ENCODE assay signal across 21 mouse cellular contexts in genomic region chr5:54049145-54049733, GRCm38 (mm10). TPM values are rescaled to one million over a fixed set of nuclear protein-coding genes. Genes with fewer than 3 reads are reported as not detected.
DNase-seq lines count a peak whose midpoint lies in the region; ATAC-seq and TF ChIP-seq lines count a peak whose summit lies in the region.
"Had no signal": no experiment of that assay in that cellular context is flagged by ENCODE, and none has a peak within 500 bp of the region (broad histone marks: within the 10 kb centered on the region; RNA-seq: fewer than 3 reads in every experiment).

No protein-coding gene starts in this region.

- no peaks in the 10 kb centered on the region for H3K9me3 ChIP-seq in intestine, embryonic 14.5 days (ENCODE audit: control insufficient read depth, low read length)
- no peaks in the 10 kb centered on the region for H3K9me3 ChIP-seq in intestine, postnatal 0 days (ENCODE audit: control insufficient read depth)
- no peaks in the 10 kb centered on the region for H3K9me3 ChIP-seq in limb, embryonic 14.5 days (ENCODE audit: control insufficient read depth, low read length)
- H3K9me3 ChIP-seq: forebrain, embryonic 12.5 days; heart, embryonic 13.5 days; midbrain, embryonic 10.5 days; neural tube, embryonic 12.5 days; stomach, embryonic 15.5 days had no signal

- no peak for TF ChIP-seq POLR2A in limb, embryonic 14.5 days (IDR thresholded peaks at IDR 0.05; ENCODE audit: borderline replicate concordance, extremely low read depth, insufficient read depth, insufficient read length)

- H3K36me3 ChIP-seq in intestine, embryonic 14.5 days (ENCODE audit: control insufficient read depth, insufficient read depth, low read length), result 0 out of 2 replicates have a peak, but pooled peaks cover under 1% of the 10 kb centered on the region
- H3K36me3 ChIP-seq in intestine, postnatal 0 days (ENCODE audit: control insufficient read depth, insufficient read depth), result no peaks in the 10 kb centered on the region
- H3K36me3 ChIP-seq in limb, embryonic 14.5 days (ENCODE audit: control insufficient read depth, insufficient read depth, low read length), result peaks cover 3% of the 10 kb centered on the region; the same call in 1 of the 2 replicates
- H3K36me3 ChIP-seq: forebrain, embryonic 12.5 days; midbrain, embryonic 10.5 days; neural tube, embryonic 12.5 days; stomach, embryonic 15.5 days had no signal

- no peak overlapping the region for H3K4me2 ChIP-seq in intestine, embryonic 14.5 days (ENCODE audit: low read length)
- H3K4me2 ChIP-seq in intestine, postnatal 0 days (replicated peaks; ENCODE audit: low read depth), result no peak overlapping the region
- no peak overlapping the region for H3K4me2 ChIP-seq in limb, embryonic 14.5 days (replicated peaks; ENCODE audit: low read depth, low read length, severe bottlenecking)
- H3K4me2 ChIP-seq: forebrain, embryonic 12.5 days; heart, embryonic 13.5 days; hindbrain, embryonic 14.5 days; neural tube, embryonic 12.5 days; stomach, embryonic 15.5 days had no signal

- peaks cover 14% of the 10 kb centered on the region for H3K4me1 ChIP-seq in intestine, embryonic 14.5 days (replicated peaks; ENCODE audit: control insufficient read depth, insufficient read depth, low read length)
- no peaks in the 10 kb centered on the region for H3K4me1 ChIP-seq in intestine, postnatal 0 days (replicated peaks; ENCODE audit: control insufficient read depth, insufficient read depth, low read length)
- no peaks in the 10 kb centered on the region for H3K4me1 ChIP-seq in limb, embryonic 14.5 days (ENCODE audit: control insufficient read depth, insufficient read depth, low read length)

- no peaks in the 10 kb centered on the region for H3K27me3 ChIP-seq in intestine, embryonic 14.5 days (replicated peaks; ENCODE audit: control insufficient read depth, insufficient read depth, low read length)
- no peaks in the 10 kb centered on the region for H3K27me3 ChIP-seq in intestine, postnatal 0 days (replicated peaks; ENCODE audit: control insufficient read depth, insufficient read depth, low read length)
- no peaks in the 10 kb centered on the region for H3K27me3 ChIP-seq in limb, embryonic 14.5 days (ENCODE audit: control insufficient read depth, insufficient read depth, low read length)
- H3K27me3 ChIP-seq: forebrain, embryonic 12.5 days; heart, embryonic 13.5 days; neural tube, embryonic 12.5 days; stomach, embryonic 15.5 days had no signal

- H3K9ac ChIP-seq in intestine, embryonic 14.5 days (ENCODE audit: low read length), result no peak overlapping the region
- no peak overlapping the region for H3K9ac ChIP-seq in intestine, postnatal 0 days (ENCODE audit: low read depth, low read length)
- no peak overlapping the region for H3K9ac ChIP-seq in limb, embryonic 14.5 days (ENCODE audit: low read depth, low read length, severe bottlenecking)
- H3K9ac ChIP-seq: forebrain, embryonic 12.5 days; heart, embryonic 13.5 days; hindbrain, embryonic 14.5 days; neural tube, embryonic 12.5 days; stomach, embryonic 15.5 days had no signal

- no peak for TF ChIP-seq CTCF in intestine, postnatal 0 days (IDR thresholded peaks at IDR 0.05; ENCODE audit: low read depth)

- no peak overlapping the region for H3K4me3 ChIP-seq in intestine, embryonic 14.5 days (ENCODE audit: low read depth, low read length)
- H3K4me3 ChIP-seq in intestine, postnatal 0 days (ENCODE audit: low read depth, low read length), result no peak overlapping the region
- H3K4me3 ChIP-seq in limb, embryonic 14.5 days (replicated peaks; ENCODE audit: low read length), result no peak overlapping the region
- H3K4me3 ChIP-seq: forebrain, embryonic 12.5 days; heart, embryonic 13.5 days; midbrain, embryonic 10.5 days; neural tube, embryonic 12.5 days; stomach, embryonic 15.5 days had no signal

- WGBS in intestine, embryonic 14.5 days, result 23% methylated on average over 4 of the region's 4 CpGs
- WGBS in intestine, postnatal 0 days, result 53% methylated on average over 4 of the region's 4 CpGs
- WGBS in limb, embryonic 14.5 days, result 41% methylated on average over 4 of the region's 4 CpGs

- intact Hi-C loops in left cerebral cortex, postnatal 4 days (cut with DNase I), result no loop called here

- no peak overlapping the region; the same call in 1 of the 2 replicates for H3K27ac ChIP-seq in intestine, embryonic 14.5 days (ENCODE audit: low read depth)
- no peak overlapping the region for H3K27ac ChIP-seq in intestine, postnatal 0 days (ENCODE audit: low read depth, low read length)
- H3K27ac ChIP-seq in limb, embryonic 14.5 days (replicated peaks; ENCODE audit: low read depth, low read length), result no peak overlapping the region
- H3K27ac ChIP-seq: forebrain, embryonic 12.5 days; heart, embryonic 13.5 days; hindbrain, embryonic 14.5 days; midbrain, embryonic 10.5 days; neural tube, embryonic 12.5 days; stomach, embryonic 15.5 days had no signal

- DNase-seq in intestine, embryonic 14.5 days (ENCODE audit: low spot score), result peak; percentile 59
- DNase-seq in MN1 (ENCODE audit: low spot score), result peak; percentile 27
- peak; percentile 34 for DNase-seq in embryo, embryonic 11 days
- DNase-seq in limb, embryonic 14.5 days (ENCODE audit: low spot score), result peak; percentile 50
- no peak for DNase-seq in cerebellum, adult 9-11 months
- no peak for DNase-seq in left cerebral cortex, postnatal 4 days
- DNase-seq: cerebellum, adult 8-10 months; gastrocnemius, postnatal 10 days; heart, adult 18-20 months; kidney, adult 8-10 months; kidney, postnatal 4 days; lung, adult 2 months; lung, postnatal 4 days; thymus, adult 18-20 months had no signal

- ATAC-seq in intestine, embryonic 14.5 days (replicated peaks; ENCODE audit: low FRiP score, low TSS enrichment, low read depth), result peak; percentile 90
- no peak for ATAC-seq in intestine, postnatal 0 days
- ATAC-seq in limb, embryonic 14.5 days (ENCODE audit: low FRiP score, low read depth), result peak; percentile 47; the same call in 1 of the 2 replicates

RNA-seq across cellular contexts. Expression of gene Stim2, which starts 50.9 kb away (rescaled TPM):
- 18.2 and 19.9 TPM in 2 replicates for polyA plus RNA-seq in intestine, embryonic 14.5 days (2014; fragmentation: Nextera tagmentation; extraction: Ambion mirVana)
- 13.9 and 14.1 TPM in 2 replicates for polyA plus RNA-seq in intestine, postnatal 0 days (2015; fragmentation: Nextera tagmentation; extraction: Ambion mirVana)
- 13.6 and 17.5 TPM in 2 replicates for polyA plus RNA-seq in limb, embryonic 14.5 days (2012; rRNA removed)
- 21.1 and 27.4 TPM in 2 replicates for polyA plus RNA-seq in limb, embryonic 14.5 days (2014; fragmentation: Nextera tagmentation; extraction: Ambion mirVana)
- total RNA-seq in left cerebral cortex, postnatal 4 days (2021), result 10 to 100 TPM; 48.5 to 50.2 TPM

Comparison
In these comparisons a context has a peak if more than half of its experiments do, and no peak if none do; other contexts are left out.
1. DNase-seq: peak in intestine, embryonic 14.5 days (single experiment), MN1 (single experiment), embryo, embryonic 11 days (single experiment) and limb, embryonic 14.5 days (single experiment); none in cerebellum, adult 9-11 months (single experiment) and left cerebral cortex, postnatal 4 days (single experiment).